Mouse (Mus musculus): ENCODE data around the gene Mlst8.
A peak's percentile ranks its signal among the peaks of the same experiment; 100 is the strongest.

Mlst8 gene

GRCm38 (mm10) chr17:24478663-24479380 is at the start of gene Mlst8:
TSS of gene Mlst8 (minus strand) at chr17:24479078.
- peak; percentile 98 for DNase-seq

DNA sequence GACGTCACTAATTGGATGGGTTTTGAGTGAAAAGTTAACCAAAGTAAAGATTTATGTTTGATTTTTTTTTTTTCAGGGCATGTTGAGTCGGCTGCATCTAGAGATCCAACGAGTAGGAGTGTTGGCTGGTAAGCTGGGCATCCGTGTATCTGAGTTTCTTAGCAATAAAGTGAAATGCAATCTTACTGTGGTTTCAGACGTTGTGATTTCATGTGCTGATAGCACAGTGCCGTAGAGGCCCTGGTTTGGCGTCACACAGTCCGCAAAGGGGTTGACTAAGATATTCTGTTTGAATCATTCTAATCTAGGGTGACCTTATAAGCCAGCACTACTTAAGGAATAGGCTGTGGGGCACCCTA is 49.7 kb upstream of the Mlst8 start:
- no peak for DNase-seq

GRCm38 (mm10) chr17:24527723-24528559 is 49.1 kb upstream of the Mlst8 start, which contains the start of gene Traf7:
TSS of gene Traf7 (minus strand) at chr17:24527938.
- DNase-seq: peak; percentile 97

GRCm38 (mm10) chr17:24527315-24527714 is 48.4 kb upstream of the Mlst8 start:
- DNase-seq: peak; percentile 36

GRCm38 (mm10) chr17:24524734-24525133 is 45.9 kb upstream of the Mlst8 start:
- DNase-seq: no peak

DNA sequence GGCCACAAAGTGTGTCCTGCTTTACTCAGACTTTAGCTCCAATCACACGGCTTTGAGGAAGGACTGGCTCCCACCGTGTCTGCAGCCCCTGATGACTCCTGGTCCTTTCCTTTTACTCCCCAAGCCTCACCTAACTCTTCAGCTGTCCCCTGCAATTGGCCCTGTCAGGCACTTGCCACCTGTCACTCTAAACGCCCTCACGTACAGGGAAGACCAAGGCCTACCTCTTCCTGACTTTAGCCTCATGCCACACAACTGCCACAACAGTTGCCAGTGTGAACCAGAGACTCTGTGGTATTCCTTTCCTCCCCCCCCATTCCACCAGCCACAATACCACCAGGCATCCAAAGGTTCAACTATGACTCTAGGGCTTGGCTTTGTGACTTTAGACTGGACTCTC is 41.6 kb upstream of the Mlst8 start:
- no peak for DNase-seq

DNA sequence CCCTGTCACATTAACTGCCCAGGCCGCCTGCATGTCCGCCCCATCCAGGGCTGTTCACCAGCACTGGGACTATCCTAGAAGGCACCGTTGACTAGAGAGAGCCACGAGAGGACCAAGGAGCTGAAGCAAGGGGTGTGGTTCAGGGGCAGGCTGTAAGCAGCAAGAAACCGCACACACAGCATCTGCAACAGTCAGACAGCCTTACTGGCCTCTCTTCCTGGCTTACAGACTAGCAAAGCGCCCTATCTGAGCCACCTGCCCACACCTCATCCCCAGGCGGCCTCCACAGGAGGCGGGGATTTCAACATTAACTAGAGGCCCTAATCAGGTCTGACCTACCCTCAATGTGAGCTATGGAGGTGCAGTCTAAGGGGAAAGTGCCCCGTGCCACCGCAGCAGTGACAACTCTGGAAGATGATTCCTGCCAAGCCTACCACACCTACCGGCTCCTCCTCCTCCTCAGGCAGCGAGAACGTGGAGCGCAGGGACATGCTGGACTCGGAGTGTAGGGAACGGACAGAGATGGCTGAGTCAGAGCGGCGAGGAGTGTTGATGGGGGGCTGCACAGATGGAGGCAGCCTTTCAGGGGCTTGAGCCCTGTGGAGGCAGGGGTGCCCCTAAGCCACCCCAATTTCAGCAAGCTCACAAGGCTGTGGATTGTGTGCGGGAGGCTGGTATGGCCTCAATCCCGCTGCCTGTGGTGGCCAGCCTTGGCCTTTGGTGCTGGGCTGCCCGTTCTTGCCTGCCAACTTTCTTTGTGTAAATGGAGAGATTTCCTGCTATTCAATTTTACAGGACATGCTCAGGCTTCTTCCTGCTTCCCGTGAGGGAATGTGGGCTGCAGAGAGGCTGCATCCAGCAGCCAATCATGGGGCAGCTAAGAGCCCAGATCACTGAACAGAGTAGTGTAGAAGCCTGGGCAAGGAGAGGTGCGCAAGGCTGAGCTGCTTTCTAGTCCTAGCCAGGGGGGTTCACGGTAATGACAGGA is 35.7 kb upstream of the Mlst8 start:
- no peak for DNase-seq

GRCm38 (mm10) chr17:24513609-24514008 is 34.7 kb upstream of the Mlst8 start:
- peak; percentile 62 for DNase-seq

DNA sequence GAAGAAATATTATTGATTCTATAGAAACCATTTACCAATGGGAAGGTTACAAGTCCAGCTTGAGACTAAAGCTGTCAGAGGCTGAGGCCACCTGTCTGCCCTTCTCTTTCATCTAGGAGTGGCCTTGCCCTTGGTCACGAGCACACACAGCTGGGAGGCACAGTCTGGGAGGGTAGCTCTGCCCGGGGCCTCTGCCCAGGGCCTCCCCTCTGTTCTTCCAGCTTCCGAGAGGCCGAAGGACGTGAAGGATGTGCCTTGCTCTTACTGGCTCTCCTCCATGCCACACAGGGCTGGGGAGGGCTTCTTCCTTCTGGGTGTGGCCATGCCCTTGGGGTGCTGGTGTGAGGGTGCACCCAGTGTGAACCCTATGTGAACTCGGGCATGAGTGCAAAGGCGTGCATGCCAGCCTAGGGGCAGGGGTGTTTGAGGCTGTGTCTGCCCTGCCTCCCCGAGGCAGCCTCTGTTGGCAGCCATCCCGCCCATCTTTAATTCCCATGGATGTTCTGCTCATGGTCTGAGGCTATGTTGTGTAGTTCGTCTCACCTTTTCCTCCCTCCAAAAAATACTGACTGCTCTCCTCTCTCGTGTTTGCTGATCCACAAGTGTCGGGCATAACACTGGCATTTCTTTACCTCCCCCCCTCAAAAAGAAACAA is 29.1 kb upstream of the Mlst8 start:
- no peak for DNase-seq

- no peak for DNase-seq
Observed at GRCm38 (mm10) chr17:24507129-24507664, 28.3 kb upstream of the Mlst8 start.

GRCm38 (mm10) chr17:24506332-24507070 is 27.6 kb upstream of the Mlst8 start:
- peak; percentile 32 for DNase-seq

GRCm38 (mm10) chr17:24505286-24505955 is 26.5 kb upstream of the Mlst8 start:
- no peak for DNase-seq

- DNase-seq: no peak
Observed at GRCm38 (mm10) chr17:24504085-24504484, 25.2 kb upstream of the Mlst8 start.

GRCm38 (mm10) chr17:24502208-24502607 is 23.3 kb upstream of the Mlst8 start:
- DNase-seq: no peak

DNA sequence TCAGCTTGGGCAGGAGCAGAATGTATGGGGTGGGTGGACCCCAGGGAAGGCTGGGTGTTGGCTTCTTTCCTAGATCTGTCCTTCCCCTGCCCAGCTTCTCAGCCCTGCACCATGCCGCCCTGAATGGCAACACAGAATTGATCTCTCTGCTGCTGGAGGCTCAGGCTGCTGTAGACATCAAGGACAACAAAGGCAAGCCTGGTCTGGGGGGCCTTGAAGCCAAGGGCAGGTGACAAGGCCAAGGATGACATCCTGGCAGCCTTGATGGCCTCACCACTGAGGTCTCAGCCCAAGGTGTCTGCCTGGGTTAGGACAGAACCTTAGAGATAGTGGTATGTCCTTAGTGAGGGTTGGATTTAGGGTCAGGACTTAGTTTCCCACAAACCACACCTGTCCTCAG is 17.1 kb upstream of the Mlst8 start:
- DNase-seq: no peak

GRCm38 (mm10) chr17:24495443-24495842 is 16.6 kb upstream of the Mlst8 start:
- DNase-seq: no peak

- peak; percentile 80 for DNase-seq
Observed at GRCm38 (mm10) chr17:24494627-24495335, 15.9 kb upstream of the Mlst8 start.

- DNase-seq: peak; percentile 47
Observed at GRCm38 (mm10) chr17:24490399-24490798, 11.5 kb upstream of the Mlst8 start.

DNA sequence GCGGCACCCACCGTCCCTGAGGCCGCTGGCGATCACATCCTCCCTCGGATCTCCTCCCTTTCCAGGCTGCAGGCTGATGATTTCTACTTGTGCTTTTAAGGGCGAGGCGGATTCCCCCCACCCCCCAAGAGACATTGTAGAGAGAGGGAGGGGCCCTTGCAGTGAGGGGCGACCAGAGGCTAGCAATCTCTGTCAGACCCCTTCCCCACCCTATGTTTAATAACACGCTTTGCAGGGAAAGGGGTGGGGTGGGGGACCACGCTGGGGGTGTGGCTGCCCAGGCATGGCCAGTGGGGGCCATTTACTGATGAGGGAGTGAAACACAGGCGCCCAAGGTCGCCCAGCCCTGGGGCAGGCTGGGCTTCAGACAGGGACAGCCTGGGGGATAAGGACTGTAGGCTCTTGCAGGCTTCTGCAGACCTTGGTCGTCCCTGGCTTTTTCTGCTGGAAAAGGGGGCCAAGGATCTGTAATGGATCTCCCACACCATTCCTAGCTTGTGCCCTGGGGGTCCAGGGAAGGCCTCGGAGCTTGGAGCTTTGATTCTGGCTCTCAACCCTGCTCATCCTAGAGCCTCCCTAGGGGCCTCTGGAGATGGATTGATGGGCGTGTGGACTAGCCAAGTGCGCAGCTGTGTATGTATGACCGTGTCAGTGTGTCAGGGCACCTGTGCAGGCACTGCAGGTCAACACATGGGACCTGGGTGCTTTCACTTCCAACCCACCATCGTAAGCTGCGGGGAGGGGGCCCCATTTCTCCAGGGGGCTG is 10.6 kb upstream of the Mlst8 start:
- peak; percentile 30 for DNase-seq
